Mouse (Mus musculus): Measurements from ENCODE around the gene Rab21. TPM values are rescaled to one million over a fixed set of nuclear protein-coding genes. Genes with fewer than 3 reads are reported as not detected.

Rab21 gene
- polyA plus RNA-seq, 1 experiment: 33.5 TPM

DNA sequence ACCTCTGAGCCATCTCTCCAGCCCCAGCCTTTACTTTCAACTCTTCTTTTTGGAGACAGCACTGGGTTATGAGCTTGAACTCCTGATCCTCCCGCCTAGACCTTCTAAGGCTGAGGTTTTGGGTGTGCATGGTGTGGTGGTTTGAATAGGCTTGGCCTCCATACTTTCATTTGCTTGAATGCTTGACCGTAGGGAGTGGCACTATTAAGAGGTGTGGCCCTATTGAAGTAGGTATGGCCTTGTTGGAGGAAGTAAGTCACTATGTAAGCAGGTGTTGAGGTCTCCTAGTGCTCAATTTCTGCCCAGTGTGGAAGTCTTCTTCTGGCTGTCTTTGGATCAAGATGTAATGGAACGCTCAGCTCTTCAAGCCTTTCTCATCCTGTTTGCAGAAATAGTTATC lies 54.0 kb downstream of the Rab21 start:
- peaks cover 13% of the 10 kb centered on the region for H3K27me3 ChIP-seq (replicated peaks)
- peaks cover 11% of the 10 kb centered on the region for H3K9me3 ChIP-seq
- H3K36me3 ChIP-seq (replicated peaks; ENCODE audit: low read length): no peaks in the 10 kb centered on the region
- no peak overlapping the region for H3K4me3 ChIP-seq (replicated peaks)
- H3K4me1 ChIP-seq: no peaks in the 10 kb centered on the region
- TF ChIP-seq GATA1 (IDR thresholded peaks at IDR 0.05; ENCODE audit: borderline replicate concordance, low read length): no peak
- TF ChIP-seq FLI1 (IDR thresholded peaks at IDR 0.05; ENCODE audit: low read length): no peak

DNA sequence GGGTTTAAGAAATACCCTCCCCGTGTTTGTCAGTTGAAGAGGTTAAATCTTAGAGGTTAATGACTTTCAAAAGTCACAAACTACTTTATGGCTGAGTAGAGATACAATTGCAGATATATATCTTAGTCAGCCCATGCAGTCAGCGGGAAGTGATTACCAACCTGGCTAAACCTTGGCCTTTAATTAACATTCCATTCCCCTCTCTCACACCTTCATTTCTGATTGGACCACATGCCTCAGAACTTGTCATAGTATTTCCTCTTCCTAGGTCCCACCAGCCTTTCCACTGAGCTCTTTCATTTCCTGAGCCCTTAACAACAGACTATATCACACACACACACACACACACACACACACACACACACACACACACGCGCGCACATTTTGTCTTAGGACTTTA lies 59.2 kb downstream of the Rab21 start:
- Histone ChIP-seq H3K9me3 (peaks cover 8% of the 10 kb centered on the region), H3K27me3 (replicated peaks) (peaks cover 20% of the 10 kb centered on the region), H3K4me1 (peaks cover 6% of the 10 kb centered on the region), H3K36me3 (replicated peaks; ENCODE audit: low read length) (no peaks in the 10 kb centered on the region), H3K4me3 (replicated peaks) (no peak overlapping the region)
- TF ChIP-seq FLI1 (IDR thresholded peaks at IDR 0.05; ENCODE audit: low read length) (no peak), GATA1 (IDR thresholded peaks at IDR 0.05; ENCODE audit: borderline replicate concordance, low read length) (no peak)

DNA sequence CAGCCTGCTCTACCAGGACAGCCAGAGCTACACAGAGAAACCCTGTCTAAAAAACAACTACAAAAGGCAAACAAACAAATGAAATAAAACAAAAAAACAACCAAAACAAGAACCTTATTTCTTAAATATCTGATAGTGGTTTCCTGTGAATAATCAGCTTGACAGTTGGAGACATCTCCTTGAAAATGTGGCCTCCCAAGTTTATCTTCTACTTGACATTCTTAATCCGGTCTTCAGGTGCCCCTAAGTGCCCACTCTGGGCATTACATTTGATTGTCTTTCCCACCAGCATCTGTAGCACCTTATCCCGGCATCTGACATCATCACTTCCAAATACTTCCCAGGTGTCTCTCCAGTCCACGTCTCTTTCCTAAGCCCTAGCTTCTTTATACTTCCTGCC lies 61.9 kb downstream of the Rab21 start:
- no peaks in the 10 kb centered on the region for H3K9me3 ChIP-seq
- H3K36me3 ChIP-seq (replicated peaks; ENCODE audit: low read length): peaks cover 5% of the 10 kb centered on the region
- TF ChIP-seq FLI1 (IDR thresholded peaks at IDR 0.05; ENCODE audit: low read length): no peak
- TF ChIP-seq GATA1 (IDR thresholded peaks at IDR 0.05; ENCODE audit: borderline replicate concordance, low read length): no peak
- no peak overlapping the region for H3K4me3 ChIP-seq (replicated peaks)
- peaks cover 20% of the 10 kb centered on the region for H3K4me1 ChIP-seq
- H3K27me3 ChIP-seq (replicated peaks): peaks cover 20% of the 10 kb centered on the region

DNA sequence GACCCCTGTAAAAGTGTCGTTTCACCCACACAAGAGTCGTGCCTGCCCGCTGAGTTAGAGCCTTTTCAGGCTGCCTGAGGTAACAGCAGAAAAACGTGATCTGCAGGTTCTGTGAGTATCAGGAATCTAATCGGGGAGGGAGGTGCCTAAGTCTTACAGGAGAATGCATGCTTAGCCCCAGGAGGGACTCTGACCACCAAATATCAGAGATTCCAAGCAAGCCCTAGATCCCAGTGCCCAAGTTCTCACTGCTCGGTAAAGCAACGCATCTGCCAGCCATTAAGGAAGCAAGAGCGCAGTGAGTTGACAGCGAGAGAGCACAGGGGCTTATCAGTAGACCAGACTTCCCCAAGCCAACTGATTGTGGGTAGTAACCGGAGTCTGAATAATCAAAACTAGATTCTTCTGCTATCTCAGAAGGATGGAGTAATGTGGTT lies 63.1 kb downstream of the Rab21 start:
- H3K4me1 ChIP-seq: peaks cover 32% of the 10 kb centered on the region
- peaks cover 15% of the 10 kb centered on the region for H3K27me3 ChIP-seq (replicated peaks)
- peak overlapping the region; percentile 96 for H3K4me3 ChIP-seq (replicated peaks)
- H3K36me3 ChIP-seq (replicated peaks; ENCODE audit: low read length): peaks cover 5% of the 10 kb centered on the region
- H3K9me3 ChIP-seq: no peaks in the 10 kb centered on the region
- TF ChIP-seq GATA1 (IDR thresholded peaks at IDR 0.05; ENCODE audit: borderline replicate concordance, low read length) (peak; percentile 62; the same call in 1 of the 3 replicates), FLI1 (IDR thresholded peaks at IDR 0.05; ENCODE audit: low read length) (no peak)

DNA sequence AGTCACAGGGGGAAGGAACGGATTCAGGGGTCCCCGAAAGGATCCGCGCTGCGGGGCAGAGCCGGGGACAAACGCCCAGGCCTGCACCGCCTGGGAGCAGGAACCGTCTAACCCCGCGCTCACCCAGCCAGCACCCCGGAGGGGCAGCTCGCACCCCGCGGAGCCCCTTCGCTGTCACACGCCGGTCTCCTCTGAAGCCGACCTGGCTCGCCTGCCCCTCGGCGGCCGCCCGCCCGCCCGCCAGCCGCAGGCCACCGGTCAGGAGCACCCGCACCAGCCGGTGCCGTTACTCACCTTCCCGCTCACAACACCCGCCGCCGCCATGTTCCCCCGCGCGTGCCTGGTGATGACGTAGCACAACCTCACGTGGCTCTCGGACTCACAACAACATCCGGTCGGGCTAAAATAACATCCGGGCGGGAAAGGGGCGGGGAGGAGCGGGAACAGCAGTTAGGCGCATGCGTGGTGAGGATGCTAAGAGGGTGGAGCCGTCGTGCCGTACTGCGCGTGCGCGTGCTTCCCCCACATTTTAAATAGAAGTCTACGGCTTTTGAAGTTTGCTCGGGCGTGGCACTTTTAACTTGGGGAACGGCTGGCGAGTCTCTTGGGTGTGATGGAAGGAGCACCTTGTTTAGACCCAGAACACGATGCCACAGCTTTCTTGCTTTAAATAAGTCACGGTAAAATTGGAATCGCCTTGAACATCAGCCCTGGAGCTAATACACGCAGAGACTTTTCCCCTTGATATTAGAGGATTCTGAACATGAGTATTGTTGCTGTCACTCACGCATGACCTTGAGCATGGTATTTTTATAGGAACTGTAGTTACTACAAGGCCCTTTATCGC lies 64.1 kb downstream of the Rab21 start, which contains the start of gene Tbc1d15:
Gene Tbc1d15 (minus strand): TSS at position 380 of the 847 bp plus-strand sequence.
- H3K36me3 ChIP-seq (replicated peaks; ENCODE audit: low read length): peaks cover 5% of the 10 kb centered on the region
- H3K4me1 ChIP-seq: peaks cover 40% of the 10 kb centered on the region
- H3K27me3 ChIP-seq (replicated peaks): peaks cover 12% of the 10 kb centered on the region
- TF ChIP-seq FLI1 (IDR thresholded peaks at IDR 0.05; ENCODE audit: low read length) (peak; percentile 96; the same call in 1 of the 2 replicates), GATA1 (IDR thresholded peaks at IDR 0.05; ENCODE audit: borderline replicate concordance, low read length) (no peak)
- peak within 1 kb of the TSS; percentile 96 for H3K4me3 ChIP-seq (replicated peaks)
- no peaks in the 10 kb centered on the region for H3K9me3 ChIP-seq

DNA sequence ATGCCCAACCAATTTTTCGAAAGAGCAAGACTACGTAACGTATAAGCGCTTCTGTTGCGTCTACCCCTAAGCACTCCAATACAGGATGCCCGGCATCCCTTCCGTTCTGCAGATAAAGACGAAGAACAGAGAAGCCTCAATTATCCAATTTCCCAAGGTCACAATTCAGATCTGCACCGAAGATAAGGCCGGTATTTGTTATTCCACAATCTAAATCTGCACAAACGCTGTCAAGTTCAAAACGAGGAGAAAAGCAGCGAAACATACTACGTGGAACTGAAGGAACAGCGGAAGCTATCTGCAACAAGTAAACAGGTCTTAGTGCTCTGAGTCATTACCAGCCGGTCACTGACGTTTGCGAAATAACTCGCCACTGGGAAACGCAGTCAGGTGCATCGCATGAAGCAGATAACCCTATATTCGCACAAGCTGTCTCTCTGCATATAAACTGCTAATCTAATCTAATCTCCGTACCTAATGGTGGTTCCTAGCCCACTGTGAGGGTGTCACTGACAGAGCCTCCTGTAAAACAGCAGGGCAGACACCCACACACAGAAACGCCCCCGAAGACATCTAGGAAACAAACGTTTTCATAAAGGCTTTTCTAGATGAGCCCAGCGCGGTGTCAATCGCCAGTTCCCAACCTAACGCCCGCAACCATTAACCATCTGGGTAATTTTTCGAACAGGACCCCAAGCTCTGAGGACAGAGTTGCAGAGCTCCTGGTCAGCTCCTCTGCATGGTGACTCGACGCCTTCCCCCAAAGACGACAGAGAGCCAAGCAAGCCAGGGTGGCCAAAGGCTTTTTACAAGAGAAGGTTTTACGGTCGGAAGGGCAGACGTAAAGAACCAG lies 64.9 kb downstream of the Rab21 start:
- H3K9me3 ChIP-seq: no peaks in the 10 kb centered on the region
- H3K36me3 ChIP-seq (replicated peaks; ENCODE audit: low read length): peaks cover 5% of the 10 kb centered on the region
- peaks cover 9% of the 10 kb centered on the region for H3K27me3 ChIP-seq (replicated peaks)
- H3K4me3 ChIP-seq (replicated peaks): peak overlapping the region; percentile 96
- TF ChIP-seq FLI1 (IDR thresholded peaks at IDR 0.05; ENCODE audit: low read length) (no peak), GATA1 (IDR thresholded peaks at IDR 0.05; ENCODE audit: borderline replicate concordance, low read length) (no peak; the same call in 2 of the 3 replicates)
- peaks cover 48% of the 10 kb centered on the region for H3K4me1 ChIP-seq

DNA sequence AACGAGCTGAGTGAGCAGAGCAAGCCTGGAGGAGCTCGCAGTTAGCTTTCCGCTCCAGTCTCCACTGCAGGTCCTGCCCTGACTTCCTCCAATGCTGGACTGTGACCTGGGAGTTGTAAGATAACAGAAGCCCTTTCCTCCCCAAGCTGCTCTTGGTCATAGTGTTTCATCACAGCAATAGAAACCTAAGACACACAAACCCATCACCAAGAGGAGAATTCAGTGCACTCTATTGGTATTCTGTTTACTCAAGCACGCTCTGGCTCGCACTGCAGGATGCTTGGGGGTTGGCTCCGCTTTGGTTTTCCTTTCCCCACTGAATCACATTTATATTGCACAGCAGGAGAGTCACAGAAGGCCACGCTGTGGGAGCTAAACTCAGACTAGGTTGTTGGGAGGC lies 67.4 kb downstream of the Rab21 start:
- no peaks in the 10 kb centered on the region for H3K27me3 ChIP-seq (replicated peaks)
- TF ChIP-seq FLI1 (IDR thresholded peaks at IDR 0.05; ENCODE audit: low read length) (no peak), GATA1 (IDR thresholded peaks at IDR 0.05; ENCODE audit: borderline replicate concordance, low read length) (no peak)
- peak overlapping the region; percentile 89 for H3K4me3 ChIP-seq (replicated peaks)
- peaks cover 69% of the 10 kb centered on the region for H3K4me1 ChIP-seq
- peaks cover 5% of the 10 kb centered on the region for H3K36me3 ChIP-seq (replicated peaks; ENCODE audit: low read length)
- H3K9me3 ChIP-seq: no peaks in the 10 kb centered on the region

DNA sequence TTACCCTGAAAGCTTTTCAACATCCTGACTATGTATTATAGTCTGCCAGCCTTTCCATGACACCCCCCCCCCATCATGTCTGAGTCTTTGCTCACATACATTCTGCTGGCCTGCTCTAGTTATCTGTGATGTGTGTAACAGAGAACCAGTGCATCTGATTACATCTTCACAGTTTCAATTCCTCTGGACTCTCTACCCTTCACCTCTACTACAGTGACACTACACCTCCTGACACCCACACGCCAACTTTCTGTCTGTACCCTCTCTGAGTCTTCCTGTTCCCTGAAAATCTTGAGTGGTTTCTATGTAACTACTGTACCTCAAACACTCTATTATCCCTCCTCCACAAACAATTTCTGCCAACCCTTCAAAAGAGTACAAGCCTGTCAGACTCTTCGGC lies 69.9 kb downstream of the Rab21 start:
- no peaks in the 10 kb centered on the region for H3K9me3 ChIP-seq
- H3K36me3 ChIP-seq (replicated peaks; ENCODE audit: low read length): peaks cover 18% of the 10 kb centered on the region
- H3K4me3 ChIP-seq (replicated peaks): no peak overlapping the region
- H3K4me1 ChIP-seq: peaks cover 83% of the 10 kb centered on the region
- H3K27me3 ChIP-seq (replicated peaks): no peaks in the 10 kb centered on the region
- TF ChIP-seq FLI1 (IDR thresholded peaks at IDR 0.05; ENCODE audit: low read length): no peak
- no peak for TF ChIP-seq GATA1 (IDR thresholded peaks at IDR 0.05; ENCODE audit: borderline replicate concordance, low read length)

DNA sequence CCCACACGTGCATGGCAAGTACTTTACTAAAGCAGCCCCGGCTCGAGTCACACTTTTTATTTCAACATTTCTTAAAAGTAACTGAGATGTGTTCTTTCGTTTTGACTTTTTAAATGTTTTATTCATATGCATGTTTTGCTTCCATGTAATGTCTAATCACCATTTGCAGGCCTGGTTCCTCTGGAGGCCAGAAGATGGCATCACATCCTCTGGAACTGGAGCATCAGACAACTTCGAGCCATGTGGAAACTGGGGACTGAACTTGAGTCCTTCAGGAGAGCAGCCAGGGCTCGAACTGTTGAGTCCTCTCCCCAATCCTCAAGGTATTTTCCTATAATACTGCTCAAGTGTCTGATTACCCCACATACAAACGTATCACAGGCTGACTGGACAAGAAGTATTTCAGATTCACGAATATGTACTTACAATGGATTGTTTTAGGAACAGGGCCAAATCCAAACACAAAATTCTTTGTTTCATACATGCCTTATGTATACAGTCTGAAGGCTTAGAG lies 74.3 kb downstream of the Rab21 start:
- peaks cover 78% of the 10 kb centered on the region for H3K4me1 ChIP-seq
- no peak overlapping the region for H3K4me3 ChIP-seq (replicated peaks)
- TF ChIP-seq FLI1 (IDR thresholded peaks at IDR 0.05; ENCODE audit: low read length) (no peak), GATA1 (IDR thresholded peaks at IDR 0.05; ENCODE audit: borderline replicate concordance, low read length) (no peak)

More for the DNA sequence above, 74.3 kb downstream of the Rab21 start:
- no peaks in the 10 kb centered on the region for H3K27me3 ChIP-seq (replicated peaks)
- peaks cover 50% of the 10 kb centered on the region for H3K36me3 ChIP-seq (replicated peaks; ENCODE audit: low read length)
- no peaks in the 10 kb centered on the region for H3K9me3 ChIP-seq
